Mouse (Mus musculus): ENCODE results near the gene Ano2. TPM values are rescaled to one million over a fixed set of nuclear protein-coding genes. Genes with fewer than 3 reads are reported as not detected.

Gene Ano2
- polyA plus RNA-seq, 1 experiment from 2014 or later: 0.24 TPM

DNA sequence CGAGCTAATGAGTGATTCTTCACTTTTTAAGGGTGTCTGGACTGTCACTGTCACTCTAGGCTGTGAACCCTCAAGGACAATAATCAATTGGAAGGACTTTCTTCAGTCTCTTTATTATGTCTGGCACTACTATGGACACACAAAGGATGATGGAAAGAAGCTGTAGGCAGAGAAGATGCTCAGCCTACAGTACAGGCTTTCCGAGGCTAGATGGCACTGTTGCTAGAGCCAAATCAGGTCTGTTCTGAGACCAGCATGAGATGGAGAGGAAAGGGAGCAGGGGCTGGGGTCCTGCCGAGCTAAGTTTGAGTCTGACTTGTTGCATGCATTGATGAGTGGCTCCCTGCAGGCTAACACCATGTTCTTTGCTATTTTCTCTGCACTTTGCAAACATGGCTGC lies 264.7 kb downstream of the Ano2 start:
- ATAC-seq: no peak
- Histone ChIP-seq H3K4me3 (replicated peaks) (no peak overlapping the region), H3K9me3 (no peaks in the 10 kb centered on the region), H3K4me1 (replicated peaks) (no peaks in the 10 kb centered on the region), H3K36me3 (no peaks in the 10 kb centered on the region), H3K4me2 (replicated peaks) (no peak overlapping the region), H3K27me3 (no peaks in the 10 kb centered on the region), H3K27ac (no peak overlapping the region), H3K9ac (replicated peaks) (no peak overlapping the region)
- WGBS: 24% methylated on average over 3 of the region's 3 CpGs

DNA sequence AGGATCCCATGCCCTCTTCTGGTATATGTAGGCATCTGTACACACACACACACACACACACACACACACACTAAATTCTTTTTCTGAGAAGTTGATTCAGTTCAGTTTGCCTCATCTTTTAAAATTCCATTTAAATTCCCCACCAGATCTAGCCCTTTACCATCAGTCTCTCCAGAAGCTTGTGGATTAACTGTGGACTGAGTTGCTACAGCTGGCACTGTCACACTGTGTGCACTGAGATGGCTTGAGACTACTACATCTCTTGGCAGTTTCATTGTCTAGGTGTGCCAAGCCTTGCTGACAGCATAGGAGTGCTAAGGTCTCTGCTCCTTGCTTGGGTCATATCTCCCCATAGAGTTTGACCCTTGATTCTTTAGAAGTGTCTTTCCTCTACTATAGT lies 283.3 kb downstream of the Ano2 start:
- no peaks in the 10 kb centered on the region for H3K9me3 ChIP-seq
- no peaks in the 10 kb centered on the region for H3K4me1 ChIP-seq (replicated peaks)
- no peak for ATAC-seq
- no peak overlapping the region for H3K4me3 ChIP-seq (replicated peaks)
- H3K36me3 ChIP-seq: no peaks in the 10 kb centered on the region
- H3K4me2 ChIP-seq (replicated peaks): no peak overlapping the region
- H3K27ac ChIP-seq: no peak overlapping the region
- H3K9ac ChIP-seq (replicated peaks): no peak overlapping the region
- no peaks in the 10 kb centered on the region for H3K27me3 ChIP-seq

DNA sequence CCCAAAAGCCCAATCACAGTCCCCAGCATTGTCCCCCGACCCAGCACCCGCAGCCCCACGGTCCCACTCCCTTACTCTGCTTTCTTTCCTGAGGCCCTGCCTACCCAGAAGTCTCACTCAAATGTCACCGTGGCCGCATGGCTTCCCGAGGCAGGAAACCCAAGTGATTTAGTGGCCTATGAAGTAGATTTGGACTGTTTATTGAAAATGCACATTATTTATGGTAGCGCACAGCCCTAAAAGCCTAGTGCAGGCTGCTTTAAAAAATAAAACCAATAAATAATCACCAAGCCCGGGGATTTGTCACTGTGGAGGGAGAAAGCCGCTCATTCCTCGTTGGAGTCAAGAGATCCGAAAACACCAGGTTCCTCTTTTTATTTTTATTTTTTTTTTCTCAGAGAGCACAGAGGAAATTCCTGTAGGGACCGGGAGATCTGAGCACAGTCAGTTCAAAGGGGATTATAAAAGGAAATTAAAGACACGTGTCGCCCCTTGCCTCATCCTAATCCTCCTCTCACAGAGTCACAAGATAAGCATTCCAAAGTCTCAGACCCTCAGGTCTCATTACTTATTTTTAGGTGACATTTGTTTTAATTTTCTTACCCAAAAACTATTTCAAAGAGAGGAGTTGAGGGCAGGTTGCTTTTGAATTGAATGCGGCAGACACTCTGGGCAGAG lies 285.7 kb downstream of the Ano2 start:
- H3K36me3 ChIP-seq: no peaks in the 10 kb centered on the region
- H3K9ac ChIP-seq (replicated peaks): no peak overlapping the region
- ATAC-seq: no peak
- no peak overlapping the region for H3K4me2 ChIP-seq (replicated peaks)
- H3K27me3 ChIP-seq: no peaks in the 10 kb centered on the region
- H3K4me3 ChIP-seq (replicated peaks): no peak overlapping the region
- H3K9me3 ChIP-seq: no peaks in the 10 kb centered on the region
- H3K4me1 ChIP-seq (replicated peaks): no peaks in the 10 kb centered on the region
- H3K27ac ChIP-seq: no peak overlapping the region
- WGBS: 54% methylated on average over 15 of the region's 15 CpGs

DNA sequence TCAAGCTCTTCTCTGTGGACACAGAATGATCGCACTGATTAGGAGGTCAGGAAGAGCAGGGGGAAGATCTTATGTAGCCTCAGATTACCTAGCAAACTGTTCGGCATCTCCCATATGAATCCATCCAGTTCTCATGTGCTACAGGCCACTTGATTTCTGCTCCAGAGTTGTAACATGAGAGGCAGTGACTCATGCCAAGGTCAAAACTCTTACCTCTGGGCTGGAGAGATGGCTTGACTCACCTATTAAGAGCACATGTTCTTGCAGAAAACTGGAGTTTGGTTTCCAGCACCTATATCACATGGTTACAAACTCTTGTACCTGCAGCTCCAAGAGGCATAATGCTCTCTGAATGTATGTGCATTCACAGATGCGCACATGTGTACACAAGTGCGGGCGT lies 289.4 kb downstream of the Ano2 start:
- no peak overlapping the region for H3K9ac ChIP-seq (replicated peaks)
- no peaks in the 10 kb centered on the region for H3K36me3 ChIP-seq
- no peak overlapping the region for H3K4me2 ChIP-seq (replicated peaks)
- 88% methylated on average over 5 of the region's 5 CpGs for WGBS
- H3K4me1 ChIP-seq (replicated peaks): no peaks in the 10 kb centered on the region
- no peak overlapping the region for H3K4me3 ChIP-seq (replicated peaks)
- H3K27ac ChIP-seq: no peak overlapping the region
- H3K27me3 ChIP-seq: no peaks in the 10 kb centered on the region
- no peak for ATAC-seq
- H3K9me3 ChIP-seq: no peaks in the 10 kb centered on the region

DNA sequence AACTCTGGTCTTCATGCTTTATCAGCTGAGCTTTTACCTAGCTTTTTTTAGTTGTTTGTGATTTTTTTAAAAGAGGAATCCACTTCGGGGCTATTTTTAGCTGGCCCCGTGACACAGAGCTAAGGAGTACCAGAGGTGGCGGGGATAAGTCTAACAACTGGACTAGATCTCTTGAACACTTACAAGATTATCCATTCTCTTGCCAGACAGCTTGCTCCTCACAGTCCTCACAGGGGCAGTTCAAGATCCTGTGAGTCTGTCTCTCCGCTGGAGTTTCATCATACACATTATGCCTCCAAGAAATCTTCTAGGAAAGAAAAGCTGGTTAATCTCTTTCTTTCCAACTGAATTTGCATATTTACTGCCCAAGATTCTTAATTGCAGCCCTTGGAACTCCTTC lies 293.8 kb downstream of the Ano2 start:
- H3K9ac ChIP-seq (replicated peaks): no peak overlapping the region
- no peak overlapping the region for H3K27ac ChIP-seq
- no peaks in the 10 kb centered on the region for H3K27me3 ChIP-seq
- no peaks in the 10 kb centered on the region for H3K36me3 ChIP-seq
- 86% methylated on average over 4 of the region's 4 CpGs for WGBS
- H3K4me1 ChIP-seq (replicated peaks): no peaks in the 10 kb centered on the region
- H3K4me2 ChIP-seq (replicated peaks): no peak overlapping the region
- no peaks in the 10 kb centered on the region for H3K9me3 ChIP-seq
- H3K4me3 ChIP-seq (replicated peaks): no peak overlapping the region
- no peak for ATAC-seq

DNA sequence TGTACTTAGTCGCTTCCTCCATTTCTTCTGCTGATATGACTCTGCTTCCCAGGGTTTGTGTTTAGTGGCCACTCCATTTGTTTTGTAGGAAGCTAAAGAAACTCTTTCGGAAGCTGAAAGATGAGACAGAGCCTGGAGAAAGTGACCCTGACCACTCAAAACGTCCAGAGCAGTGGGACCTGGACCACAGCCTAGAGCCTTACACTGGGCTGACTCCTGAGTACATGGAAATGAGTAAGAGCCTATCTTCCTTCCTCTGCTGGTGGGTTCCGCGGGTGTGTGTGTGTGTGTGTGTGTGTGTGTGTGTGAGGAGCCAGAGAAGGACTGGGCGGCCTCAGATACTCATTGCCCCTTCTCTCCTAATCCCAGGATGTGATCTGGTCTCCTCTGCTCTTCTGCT lies 302.5 kb downstream of the Ano2 start:
- Histone ChIP-seq H3K9ac (replicated peaks) (no peak overlapping the region), H3K4me2 (replicated peaks) (no peak overlapping the region), H3K4me1 (replicated peaks) (no peaks in the 10 kb centered on the region), H3K27me3 (no peaks in the 10 kb centered on the region), H3K4me3 (replicated peaks) (no peak overlapping the region), H3K9me3 (no peaks in the 10 kb centered on the region), H3K27ac (no peak overlapping the region), H3K36me3 (no peaks in the 10 kb centered on the region)
- 61% methylated on average over 6 of the region's 6 CpGs for whole genome bisulfite sequencing
- no peak for ATAC-seq

DNA sequence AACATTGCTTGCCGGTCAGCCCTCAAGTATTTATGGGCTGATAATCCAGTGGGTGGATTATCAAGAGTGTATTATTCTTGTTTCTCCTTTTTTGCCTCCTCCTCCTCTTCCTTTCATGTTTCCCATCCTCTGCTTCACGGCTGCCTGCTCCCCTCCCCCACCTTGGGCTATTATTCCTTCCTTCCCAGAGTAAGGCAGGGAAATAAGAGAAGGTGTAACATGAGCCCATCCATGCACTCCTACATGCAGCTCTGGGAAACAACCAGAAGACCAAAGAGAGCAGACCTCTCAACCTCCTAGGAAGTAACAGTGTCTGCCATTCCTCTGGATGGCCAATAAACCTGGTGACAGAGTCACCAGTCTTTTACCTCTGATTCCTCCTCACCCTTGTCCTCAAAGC lies 311.6 kb downstream of the Ano2 start:
- ATAC-seq: no peak
- 14% methylated on average over 2 of the region's 2 CpGs for WGBS

DNA sequence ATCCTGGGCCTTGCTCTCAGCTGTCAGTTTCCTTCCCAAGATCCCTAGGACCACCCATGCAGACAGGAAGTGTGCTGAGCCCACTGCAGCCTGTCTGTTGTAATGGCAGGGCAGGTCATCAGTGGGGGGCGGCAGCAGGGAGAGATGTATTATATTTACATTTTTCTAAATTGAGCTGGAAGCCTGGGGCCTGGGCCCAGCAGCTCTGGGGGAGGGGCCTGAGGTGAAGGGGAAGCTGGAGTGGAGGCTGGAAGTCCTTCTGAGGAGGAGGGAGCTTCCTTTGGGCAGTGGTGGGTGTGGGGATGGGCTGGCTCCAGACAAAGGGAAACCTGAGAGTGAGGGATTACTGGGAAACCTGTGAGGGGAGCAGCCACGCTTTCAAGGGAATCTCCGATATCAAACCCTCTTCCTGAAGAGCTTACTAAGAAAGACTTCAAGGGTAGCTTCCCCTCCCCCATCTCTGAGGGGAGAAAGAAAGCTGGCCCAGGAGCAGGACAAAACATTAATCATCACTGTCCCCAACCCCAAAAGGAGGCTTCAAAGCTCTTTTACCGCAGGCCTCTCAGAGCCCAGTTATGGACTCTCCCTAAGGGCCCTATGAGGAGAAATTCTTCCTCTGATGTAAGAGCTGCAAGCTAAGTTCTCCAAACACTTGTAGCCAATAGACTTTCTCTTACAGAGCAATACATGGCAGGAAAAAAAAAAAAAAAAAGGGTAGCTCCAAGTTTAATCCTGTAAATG lies 313.0 kb downstream of the Ano2 start:
- Histone ChIP-seq H3K4me3 (replicated peaks) (no peak overlapping the region), H3K4me1 (replicated peaks) (peaks cover 7% of the 10 kb centered on the region), H3K9ac (replicated peaks) (no peak overlapping the region), H3K27me3 (no peaks in the 10 kb centered on the region), H3K4me2 (replicated peaks) (no peak overlapping the region), H3K9me3 (no peaks in the 10 kb centered on the region), H3K36me3 (no peaks in the 10 kb centered on the region), H3K27ac (no peak overlapping the region)
- 13% methylated on average over 4 of the region's 4 CpGs for WGBS
- peak; percentile 63 for ATAC-seq

More for the DNA sequence above, 311.6 kb downstream of the Ano2 start:
- Histone ChIP-seq H3K27me3 (no peaks in the 10 kb centered on the region), H3K4me3 (replicated peaks) (no peak overlapping the region), H3K4me2 (replicated peaks) (no peak overlapping the region), H3K9me3 (no peaks in the 10 kb centered on the region), H3K27ac (no peak overlapping the region), H3K36me3 (no peaks in the 10 kb centered on the region), H3K4me1 (replicated peaks) (peaks cover 7% of the 10 kb centered on the region), H3K9ac (replicated peaks) (no peak overlapping the region)

DNA sequence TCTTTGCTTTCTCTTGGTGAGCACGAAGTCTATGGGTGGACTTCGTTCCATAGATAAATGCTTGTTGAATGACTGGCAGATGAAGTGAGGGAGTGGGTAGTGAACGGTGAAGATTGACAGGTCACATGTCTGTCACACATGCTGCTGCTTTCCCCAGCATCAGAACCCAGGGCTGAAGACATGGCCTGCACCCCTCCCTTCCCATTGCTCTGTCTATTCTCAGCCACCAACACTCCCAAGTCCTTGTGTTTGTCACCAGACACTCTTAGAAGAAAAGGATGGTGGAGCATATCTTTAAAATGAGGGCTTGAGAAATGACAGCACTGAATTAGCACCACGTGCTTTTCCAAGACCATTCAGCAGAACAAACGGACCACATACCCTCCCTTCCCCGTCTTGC lies 316.4 kb downstream of the Ano2 start:
- Histone ChIP-seq H3K27me3 (no peaks in the 10 kb centered on the region), H3K36me3 (no peaks in the 10 kb centered on the region), H3K4me3 (replicated peaks) (no peak overlapping the region), H3K4me1 (replicated peaks) (peaks cover 7% of the 10 kb centered on the region), H3K27ac (no peak overlapping the region), H3K9me3 (no peaks in the 10 kb centered on the region), H3K4me2 (replicated peaks) (no peak overlapping the region), H3K9ac (replicated peaks) (no peak overlapping the region)
- 86% methylated on average over 6 of the region's 6 CpGs for WGBS
- ATAC-seq: no peak

DNA sequence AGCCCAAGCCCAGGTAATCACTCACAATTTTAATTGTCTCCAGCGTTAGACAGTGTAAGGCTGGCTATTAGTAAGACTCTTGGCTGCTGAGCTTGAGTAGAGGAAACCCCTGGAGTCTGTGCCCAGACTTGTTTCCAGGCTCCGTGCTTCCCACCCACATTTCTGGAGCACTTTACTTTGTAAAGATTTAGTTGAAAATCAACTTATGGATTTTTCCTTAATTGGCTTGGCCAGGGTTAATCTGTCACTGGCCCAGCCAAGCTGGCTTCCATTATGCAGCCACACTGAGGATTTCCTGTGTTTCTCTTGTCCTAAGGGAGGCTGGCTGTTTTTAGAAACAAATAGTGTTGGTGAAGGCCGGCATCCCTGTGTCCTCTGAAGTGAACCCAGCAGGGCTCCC lies 318.9 kb downstream of the Ano2 start:
- WGBS: 43% methylated on average over 3 of the region's 3 CpGs
- Histone ChIP-seq H3K4me1 (replicated peaks) (no peaks in the 10 kb centered on the region), H3K27me3 (no peaks in the 10 kb centered on the region), H3K27ac (no peak overlapping the region), H3K4me3 (replicated peaks) (no peak overlapping the region), H3K4me2 (replicated peaks) (no peak overlapping the region), H3K9me3 (no peaks in the 10 kb centered on the region), H3K9ac (replicated peaks) (no peak overlapping the region), H3K36me3 (no peaks in the 10 kb centered on the region)
- ATAC-seq: no peak

DNA sequence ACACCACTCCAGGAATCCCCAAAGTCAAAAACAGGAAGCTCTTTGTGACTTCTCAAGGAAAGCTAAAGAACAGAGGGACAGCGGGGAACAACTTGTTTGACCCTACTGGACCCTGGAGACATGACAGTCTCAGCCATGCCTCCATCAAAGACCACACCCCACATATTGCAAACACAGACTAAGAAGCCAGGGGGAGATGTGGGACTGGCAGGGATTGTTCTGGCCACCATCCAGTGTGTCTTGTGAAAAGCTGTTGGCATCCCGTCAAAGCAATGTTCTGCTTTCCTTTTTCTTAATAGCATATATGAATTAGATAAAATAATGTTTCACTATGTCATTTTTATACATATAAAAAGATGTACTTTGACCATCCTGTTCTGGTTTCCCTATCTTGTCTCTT lies 326.8 kb downstream of the Ano2 start:
- H3K4me3 ChIP-seq (replicated peaks): no peak overlapping the region
- no peaks in the 10 kb centered on the region for H3K36me3 ChIP-seq
- ATAC-seq: no peak
- no peak overlapping the region for H3K4me2 ChIP-seq (replicated peaks)
- H3K27me3 ChIP-seq: no peaks in the 10 kb centered on the region
- H3K9me3 ChIP-seq: no peaks in the 10 kb centered on the region
- no peak overlapping the region for H3K27ac ChIP-seq
- 91% methylated on average over 2 of the region's 2 CpGs for WGBS
- no peak overlapping the region for H3K9ac ChIP-seq (replicated peaks)
- H3K4me1 ChIP-seq (replicated peaks): no peaks in the 10 kb centered on the region

DNA sequence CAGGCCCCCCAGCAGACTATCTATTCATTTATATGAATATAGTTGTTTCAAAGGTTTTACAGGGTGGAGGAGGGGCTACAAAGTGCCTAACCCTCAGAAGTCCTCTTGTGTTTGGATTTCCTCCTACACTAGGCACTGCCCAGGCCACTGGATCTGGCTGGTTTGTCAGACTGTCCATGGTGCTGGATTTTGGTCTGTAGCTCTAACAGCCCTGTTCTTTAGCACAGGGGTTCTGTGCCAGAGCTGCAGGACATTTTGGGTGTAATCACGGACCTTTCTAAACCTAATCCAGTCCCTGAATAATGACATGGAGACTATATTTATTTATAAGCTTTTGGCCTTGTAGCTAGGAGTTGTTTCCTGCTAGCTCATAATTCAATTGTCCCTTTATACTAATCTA lies 328.2 kb downstream of the Ano2 start:
- no peak for ATAC-seq
- Histone ChIP-seq H3K9me3 (no peaks in the 10 kb centered on the region), H3K9ac (replicated peaks) (no peak overlapping the region), H3K27ac (no peak overlapping the region), H3K36me3 (no peaks in the 10 kb centered on the region), H3K27me3 (no peaks in the 10 kb centered on the region), H3K4me2 (replicated peaks) (no peak overlapping the region), H3K4me1 (replicated peaks) (no peaks in the 10 kb centered on the region), H3K4me3 (replicated peaks) (no peak overlapping the region)
- 66% methylated on average over 1 of the region's 1 CpGs for WGBS

Data from midbrain, embryonic 13.5 days (tissue).